Mouse (Mus musculus): ENCODE results near the gene Skida1.

The Skida1 gene

DNA sequence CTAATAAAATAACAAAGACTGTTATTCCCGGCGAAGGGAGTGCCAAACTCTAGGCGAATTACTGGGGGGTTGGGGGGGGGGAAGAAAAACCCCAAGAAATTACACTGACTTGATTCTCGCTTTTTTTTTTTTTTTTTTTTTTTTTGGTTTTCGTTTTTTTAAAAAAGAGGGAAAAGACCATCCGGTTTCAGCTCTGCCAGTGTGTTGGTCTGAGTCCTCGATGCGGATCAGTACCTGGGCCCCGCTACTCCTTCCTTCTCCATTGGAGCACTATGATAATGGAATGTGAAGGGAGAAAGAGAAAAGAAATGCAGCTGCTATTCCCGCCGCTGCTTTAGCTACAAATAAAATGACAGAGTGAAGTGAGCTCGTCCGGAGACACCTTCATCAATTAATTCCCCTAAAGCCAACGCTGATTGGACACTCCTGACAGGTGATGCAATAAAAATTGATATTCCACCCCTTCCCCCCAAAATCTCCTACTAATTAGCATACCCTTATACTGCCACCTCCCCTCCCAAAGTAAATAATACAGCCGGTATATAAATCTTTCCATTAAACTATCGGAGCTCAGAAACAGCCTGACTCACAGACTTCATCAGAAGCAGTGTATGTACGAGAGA lies at the start of gene Skida1:
Gene Skida1 (minus strand): TSS at position 599 of the 623 bp plus-strand sequence.
- peak; percentile 14 for DNase-seq (ENCODE audit: low read depth, low spot score)

- DNase-seq (ENCODE audit: low read depth, low spot score): no peak
Observed at GRCm38 (mm10) chr2:18095804-18096203, 47.0 kb upstream of the Skida1 start.

- DNase-seq (ENCODE audit: low read depth, low spot score): peak; percentile 88
Observed at GRCm38 (mm10) chr2:18094319-18094718, 45.5 kb upstream of the Skida1 start.

GRCm38 (mm10) chr2:18093858-18094257 lies 45.0 kb upstream of the Skida1 start:
- no peak for DNase-seq (ENCODE audit: low read depth, low spot score)

DNA sequence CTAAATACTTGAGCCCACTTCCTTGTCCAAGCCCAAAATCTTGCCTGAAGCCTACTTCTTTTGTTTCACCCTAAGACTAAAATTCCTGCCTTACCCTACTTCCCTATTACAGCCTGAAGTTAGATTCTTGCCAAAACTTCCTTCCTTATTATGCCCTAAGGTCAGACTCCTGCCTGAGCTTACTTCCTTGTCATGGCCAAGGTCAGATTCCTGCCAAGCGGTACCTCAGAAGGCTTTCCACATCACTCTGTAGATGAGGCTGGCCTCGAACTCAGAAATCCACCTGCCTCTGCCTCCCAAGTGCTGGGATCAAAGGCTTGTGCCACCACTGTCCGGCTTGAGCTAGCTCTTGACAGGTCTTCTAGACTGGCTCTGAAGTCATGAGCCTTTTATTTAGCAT lies 38.8 kb upstream of the Skida1 start:
- DNase-seq (ENCODE audit: low read depth, low spot score): peak; percentile 56

DNA sequence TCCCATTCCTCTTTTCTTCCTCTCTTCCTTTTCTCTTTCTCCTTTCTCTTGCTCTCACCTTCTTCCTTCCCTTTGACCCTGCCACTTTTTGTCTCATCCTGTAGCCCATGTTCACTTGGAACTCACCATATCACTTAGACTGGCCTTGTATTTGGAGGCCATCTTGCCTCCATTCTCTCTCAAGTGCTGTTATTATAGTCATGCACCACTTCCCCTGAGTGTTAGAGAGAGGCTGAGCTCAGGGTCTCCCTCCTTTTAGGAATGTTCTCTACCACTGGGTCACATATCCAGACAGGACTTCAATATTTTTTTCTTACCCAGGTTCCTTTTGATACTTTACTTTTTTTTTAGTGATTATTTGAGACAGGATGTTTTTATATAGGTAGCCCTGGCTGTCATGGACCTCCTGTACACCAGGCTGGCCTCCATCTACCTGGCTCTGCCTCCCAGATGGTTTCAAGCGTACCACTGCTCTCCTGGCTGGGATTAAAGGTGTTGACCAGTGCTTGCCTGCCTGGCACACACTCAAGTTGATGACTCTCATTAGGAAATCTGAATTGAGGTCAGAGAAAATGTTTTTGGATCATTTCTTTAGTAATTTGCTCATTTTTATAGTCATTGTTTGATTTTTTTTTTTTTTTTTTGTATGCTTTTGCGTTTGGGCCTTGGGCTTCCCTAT lies 31.5 kb upstream of the Skida1 start:
- no peak for DNase-seq (ENCODE audit: low read depth, low spot score)

DNA sequence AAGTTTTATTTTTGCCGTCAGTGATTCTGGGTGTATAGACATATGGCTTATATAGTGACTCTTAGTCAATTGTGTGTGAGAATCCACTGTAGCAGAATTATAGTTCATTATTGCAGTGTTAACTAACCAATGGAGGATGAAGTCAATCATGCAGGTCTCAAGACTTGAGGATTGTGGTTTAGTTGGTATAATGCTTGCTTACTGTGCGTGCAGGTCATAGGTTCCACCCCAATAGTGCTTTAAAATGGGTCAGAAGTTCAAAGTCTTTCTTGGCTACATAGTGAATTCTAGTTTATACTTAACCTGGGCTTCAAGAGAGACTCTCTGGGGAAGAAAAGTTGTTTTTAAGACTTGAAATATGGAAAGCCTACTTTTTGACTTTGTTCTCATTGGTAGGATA lies 23.1 kb upstream of the Skida1 start:
- DNase-seq (ENCODE audit: low read depth, low spot score): no peak

- no peak for DNase-seq (ENCODE audit: low read depth, low spot score)
Observed at GRCm38 (mm10) chr2:18068071-18068796, 19.4 kb upstream of the Skida1 start.

DNA sequence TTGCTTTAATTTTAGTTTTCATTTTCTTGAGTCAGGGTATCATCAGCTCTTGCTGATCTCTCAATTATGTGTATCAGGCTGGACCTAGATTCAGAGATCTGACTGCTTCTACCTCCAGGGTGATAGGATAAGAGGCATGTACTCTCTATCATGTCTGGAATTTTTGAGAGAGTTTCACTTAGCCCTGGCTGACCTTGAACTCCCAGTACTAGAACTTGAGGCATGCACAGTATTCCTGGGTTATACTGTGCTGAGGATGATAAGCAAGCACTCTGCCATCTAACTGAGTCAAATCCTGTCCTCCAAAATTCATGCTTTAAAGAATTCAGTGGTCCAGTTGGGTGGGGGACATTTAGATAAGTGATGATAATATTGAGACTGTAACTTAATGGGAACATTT lies 17.6 kb upstream of the Skida1 start:
- peak; percentile 29 for DNase-seq (ENCODE audit: low read depth, low spot score)

DNA sequence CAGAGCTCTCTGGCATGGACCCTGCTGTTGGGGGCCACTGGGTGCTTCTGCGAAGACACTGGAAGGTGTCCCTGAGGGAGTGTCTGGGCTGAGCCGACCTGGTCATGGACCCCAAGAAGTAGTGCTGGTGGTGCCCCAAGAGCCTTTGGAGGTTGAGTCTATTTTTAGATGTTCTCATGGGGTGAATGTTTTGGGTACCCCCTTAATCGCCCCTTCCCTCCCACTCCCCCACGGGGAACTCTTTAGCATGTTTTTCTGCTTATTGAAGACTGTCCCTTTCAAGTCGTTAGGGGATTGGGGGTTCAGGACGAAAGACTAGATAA lies 16.8 kb upstream of the Skida1 start:
- DNase-seq (ENCODE audit: low read depth, low spot score): no peak

- peak; percentile 82 for DNase-seq (ENCODE audit: low read depth, low spot score)
Observed at GRCm38 (mm10) chr2:18064941-18065707, 16.3 kb upstream of the Skida1 start.

- peak; percentile 95 for DNase-seq (ENCODE audit: low read depth, low spot score)
Observed at GRCm38 (mm10) chr2:18064356-18064858, 15.6 kb upstream of the Skida1 start.

DNA sequence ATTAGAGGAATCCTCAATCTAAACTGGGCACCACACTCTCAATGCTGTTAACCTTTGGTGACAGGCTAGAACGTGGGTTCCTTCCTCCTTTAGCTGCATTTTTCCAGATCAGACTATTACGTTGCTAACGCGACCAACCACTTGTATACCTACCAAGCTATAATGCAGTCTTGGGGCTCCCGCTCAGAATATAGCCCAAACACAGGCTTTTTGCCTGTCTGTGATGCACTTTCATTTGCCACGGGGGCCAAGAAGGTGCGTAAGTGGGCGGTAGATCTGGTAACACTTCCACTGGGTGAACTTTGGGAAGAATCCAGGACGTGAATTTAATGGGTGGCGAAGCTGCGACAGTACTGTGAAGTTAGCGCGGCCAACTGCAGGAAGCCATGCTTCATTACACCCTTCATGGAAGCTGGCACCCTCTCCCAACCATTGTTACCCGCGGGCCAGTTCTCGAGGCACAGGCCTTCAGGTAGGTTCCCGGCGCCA lies 15.0 kb upstream of the Skida1 start:
- DNase-seq (ENCODE audit: low read depth, low spot score): peak; percentile 81

DNA sequence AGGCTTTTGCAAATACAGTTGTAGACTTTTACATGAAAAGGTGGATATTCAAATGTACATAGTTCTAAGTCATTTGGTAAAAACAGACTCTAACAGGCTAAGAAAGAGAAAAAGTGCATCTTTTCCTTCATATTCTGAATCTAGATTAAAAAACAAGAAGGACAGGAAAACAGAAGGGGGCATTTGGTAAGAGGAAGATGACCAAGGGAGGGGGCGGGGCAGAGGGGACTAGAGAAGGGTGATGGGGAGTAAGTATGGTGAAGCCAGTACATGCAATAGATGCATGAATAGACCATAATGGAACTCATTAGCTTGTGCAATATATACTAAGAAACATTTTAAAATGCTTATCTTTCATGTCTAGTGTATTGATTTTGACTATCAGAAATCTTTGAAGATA lies 11.5 kb upstream of the Skida1 start:
- DNase-seq (ENCODE audit: low read depth, low spot score): no peak

GRCm38 (mm10) chr2:18059891-18060290 lies 11.0 kb upstream of the Skida1 start:
- DNase-seq (ENCODE audit: low read depth, low spot score): no peak

- no peak for DNase-seq (ENCODE audit: low read depth, low spot score)
Observed at GRCm38 (mm10) chr2:18059063-18059462, 10.2 kb upstream of the Skida1 start.

- no peak for DNase-seq (ENCODE audit: low read depth, low spot score)
Observed at GRCm38 (mm10) chr2:18058146-18058708, 9.4 kb upstream of the Skida1 start.

GRCm38 (mm10) chr2:18057336-18058145 lies 8.7 kb upstream of the Skida1 start:
- DNase-seq (ENCODE audit: low read depth, low spot score): peak; percentile 68

DNA sequence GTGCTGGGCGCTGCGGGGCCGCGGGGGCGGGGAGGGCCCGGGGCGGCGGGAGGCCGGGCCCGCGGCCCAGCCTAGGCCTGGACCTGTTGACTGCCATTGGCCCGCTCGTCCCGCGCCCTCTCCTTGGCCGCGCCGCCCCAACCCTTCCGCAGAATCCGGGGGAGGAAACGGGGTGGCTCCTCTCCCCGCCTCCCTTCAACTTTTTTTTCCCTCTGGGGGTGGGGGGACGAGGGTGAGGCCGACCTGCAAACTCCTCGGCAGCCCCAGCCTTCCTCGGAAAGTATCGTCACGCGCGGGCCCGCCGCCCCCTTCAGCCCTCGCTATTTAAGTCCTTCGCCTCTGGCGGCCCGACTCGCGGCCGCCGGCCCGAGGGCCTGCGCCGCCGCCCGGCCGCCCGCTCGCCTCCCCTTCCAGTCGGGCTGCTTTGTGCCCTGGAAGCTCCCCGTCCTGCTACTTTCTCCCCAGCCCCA lies 8.0 kb upstream of the Skida1 start:
- DNase-seq (ENCODE audit: low read depth, low spot score): peak; percentile 97
